Mouse (Mus musculus) thymus, adult 2 months (tissue): Measurements from ENCODE around the gene Cfap57. TPM values are rescaled to one million over a fixed set of nuclear protein-coding genes. Genes with fewer than 3 reads are reported as not detected.
"Not testable (repeated sequence)": the region's sequence is repeated elsewhere in the genome, so short reads cannot be mapped to it uniquely, and the experiment has no call there.

Experiments
- DNase-seq: peaks from one replicate; pipeline ENCODE4 v3.0.0; 2021
- H3K27ac ChIP-seq: fragments of 200-500 bp; 2 replicates; pipeline ENCODE4 v1.5.1; 2012; ENCODE audit warnings: low read length, control low read depth; ENCODE audit not compliant: control insufficient read depth, insufficient read depth
- H3K27me3 ChIP-seq: fragments of 200-500 bp; 2 replicates; pipeline ENCODE4 v1.6.1; 2012; ENCODE audit warnings: mild to moderate bottlenecking, low read length, moderate library complexity, mixed read lengths; ENCODE audit not compliant: control insufficient read depth, insufficient read depth
- H3K36me3 ChIP-seq: fragments of 200-500 bp; 2 replicates; pipeline ENCODE4 v1.6.1; 2012; ENCODE audit warnings: mild to moderate bottlenecking, low read length, moderate library complexity; ENCODE audit not compliant: control insufficient read depth, insufficient read depth
- H3K4me1 ChIP-seq: fragments of 200-500 bp; replicated peaks from 2 replicates; pipeline ENCODE4 v1.6.1; 2012; ENCODE audit warnings: low read length; ENCODE audit not compliant: control insufficient read depth, insufficient read depth
- H3K4me3 ChIP-seq: fragments of 200-500 bp; 2 replicates; pipeline ENCODE4 v1.5.1; 2012; ENCODE audit warnings: mild to moderate bottlenecking, low read length, control low read depth, moderate library complexity; ENCODE audit not compliant: control insufficient read depth, insufficient read depth
- CTCF ChIP-seq: fragments of 200-500 bp; IDR thresholded peaks from 2 replicates; pipeline ENCODE4 v1.5.1; 2012; ENCODE audit warnings: mild to moderate bottlenecking, control low read depth, low read length, moderate library complexity, borderline replicate concordance; ENCODE audit not compliant: control insufficient read depth, poor library complexity, insufficient read depth; ENCODE audit errors: extremely low read depth
- POLR2A ChIP-seq: fragments of 200-500 bp; IDR thresholded peaks from 2 replicates; pipeline ENCODE4 v1.6.1; 2012; ENCODE audit warnings: mild to moderate bottlenecking, low read length, control low read depth, moderate library complexity; ENCODE audit not compliant: control insufficient read depth, poor library complexity, insufficient read depth; ENCODE audit errors: extremely low read depth
- WGBS: fragments of 180-500 bp; shearing (Covaris S2); methylation state at CpG from one replicate; pipeline ENCODE4 v1.1.7; 2018; 5-methylcytosine and 5-hydroxymethylcytosine counted together
- polyA plus RNA-seq: library from polyadenylated mRNA; depleted of rRNA; stranded (reverse); fragments of >200 nt; gene quantifications from 2 replicates; pipeline ENCODE4 v1.2.3, GENCODE M21; 2012; rRNA removed

The Cfap57 gene
- polyA plus RNA-seq, 1 experiment: 0.05 TPM

- H3K4me3 ChIP-seq: no peak overlapping the region
- H3K27ac ChIP-seq: no peak overlapping the region
- no peak for DNase-seq
Measured at GRCm38 (mm10) chr4:118516699-118517496, 103.7 kb downstream of the Cfap57 start.

DNA sequence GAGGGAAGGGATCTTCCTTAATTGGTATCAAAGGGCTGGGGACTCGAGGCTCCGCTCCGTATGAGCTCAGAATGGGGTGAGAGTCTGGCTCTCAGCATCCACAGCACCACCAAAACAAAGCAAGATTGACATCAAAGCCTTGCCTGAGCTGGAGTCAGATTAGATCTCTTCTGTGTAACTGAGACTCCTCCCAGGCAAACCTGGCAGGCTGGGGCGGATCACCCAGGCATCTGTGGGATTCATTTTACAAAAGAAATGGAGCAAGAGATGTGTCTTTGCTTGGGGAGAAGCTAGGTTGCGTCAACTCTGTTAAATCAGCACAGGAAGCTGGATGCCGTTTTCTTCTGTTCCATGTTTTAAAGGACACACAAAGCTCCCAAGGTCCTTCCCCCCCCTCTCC, 111.5 kb downstream of the Cfap57 start:
- 77% methylated on average over 6 of the region's 6 CpGs for WGBS
- H3K36me3 ChIP-seq: no peaks in the 10 kb centered on the region
- no peak overlapping the region for H3K4me3 ChIP-seq
- no peak overlapping the region for H3K27ac ChIP-seq
- H3K27me3 ChIP-seq: no peaks in the 10 kb centered on the region
- TF ChIP-seq POLR2A (no peak), CTCF (no peak)
- no peak for DNase-seq
- H3K4me1 ChIP-seq: no peaks in the 10 kb centered on the region

More at GRCm38 (mm10) chr4:118516699-118517496, 103.7 kb downstream of the Cfap57 start:
- H3K36me3 ChIP-seq: no peaks in the 10 kb centered on the region
- 72% methylated on average over 20 of the region's 20 CpGs for WGBS
- no peaks in the 10 kb centered on the region for H3K27me3 ChIP-seq
- TF ChIP-seq CTCF (no peak), POLR2A (no peak)
- no peaks in the 10 kb centered on the region for H3K4me1 ChIP-seq

DNA sequence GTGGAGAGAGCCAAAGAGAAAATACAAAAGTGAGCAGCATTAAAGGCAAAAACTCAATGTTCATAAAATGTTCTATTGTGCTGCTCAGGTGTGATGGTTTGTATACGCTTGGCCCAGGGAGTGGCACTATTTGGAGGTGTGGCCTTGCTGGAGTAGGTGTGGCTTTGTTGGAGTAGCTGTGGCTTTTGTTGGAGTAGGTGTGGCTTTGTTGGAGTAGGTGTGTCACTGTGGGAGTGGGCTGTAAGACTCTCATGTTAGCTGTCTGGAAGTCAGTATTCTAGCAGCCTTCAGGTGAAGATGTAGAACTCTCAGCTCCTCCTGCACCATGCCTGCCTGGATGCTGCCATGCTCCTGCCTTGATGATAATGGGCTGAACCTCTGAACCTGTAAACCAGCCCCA, 113.4 kb downstream of the Cfap57 start:
- DNase-seq, H3K36me3 ChIP-seq, H3K27ac ChIP-seq, H3K4me1 ChIP-seq, H3K27me3 ChIP-seq, H3K4me3 ChIP-seq: not testable (repeated sequence)
- WGBS: 85% methylated on average over 1 of the region's 1 CpGs

DNA sequence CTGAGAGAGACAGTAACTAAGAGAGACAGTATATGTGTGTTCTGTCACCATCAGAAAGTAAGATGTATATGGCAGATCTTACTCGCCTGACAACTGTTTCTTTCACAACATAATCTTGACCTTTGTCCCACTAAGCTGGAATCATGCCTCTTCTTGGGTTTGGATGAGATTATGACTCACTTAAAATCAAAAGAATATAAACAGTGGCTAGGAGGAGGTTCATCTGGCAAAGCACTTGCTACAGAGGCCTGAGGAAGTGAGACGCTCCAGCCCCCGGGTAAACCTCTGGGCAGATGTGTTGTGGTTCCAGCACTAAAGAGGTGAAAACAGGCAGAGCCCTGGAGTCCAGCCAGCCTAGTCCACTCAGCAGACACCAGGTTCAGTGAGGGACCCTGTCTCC, 115.0 kb downstream of the Cfap57 start:
- no peak overlapping the region for H3K27ac ChIP-seq
- no peaks in the 10 kb centered on the region for H3K36me3 ChIP-seq
- H3K4me1 ChIP-seq: no peaks in the 10 kb centered on the region
- H3K4me3 ChIP-seq: no peak overlapping the region
- DNase-seq: no peak
- H3K27me3 ChIP-seq: no peaks in the 10 kb centered on the region
- TF ChIP-seq CTCF (no peak), POLR2A (no peak)
- whole genome bisulfite sequencing: 61% methylated on average over 3 of the region's 3 CpGs

Other genes with a start within 250 kb of the Cfap57 start
- 90.6 and 96.7 TPM in 2 replicates for gene Szt2, start 211.5 kb downstream of the Cfap57 start, polyA plus RNA-seq
- 40.1 and 40.8 TPM in 2 replicates for gene Med8, start 211.4 kb downstream of the Cfap57 start, polyA plus RNA-seq
- gene Elovl1, start 192.7 kb downstream of the Cfap57 start, polyA plus RNA-seq: 127 and 155 TPM in 2 replicates
- 152 and 211 TPM in 2 replicates for gene Cdc20, start 183.4 kb downstream of the Cfap57 start, polyA plus RNA-seq
- 0.11 and 0.28 TPM in 2 replicates for gene Mpl, start 163.3 kb downstream of the Cfap57 start, polyA plus RNA-seq
- 9.4 and 11.7 TPM in 2 replicates for gene Tie1, start 130.7 kb downstream of the Cfap57 start, polyA plus RNA-seq
- gene 2610528J11Rik, start 93.8 kb downstream of the Cfap57 start, polyA plus RNA-seq: 1.6 and 2.1 TPM in 2 replicates
- 1.7 and 2.1 TPM in 2 replicates for gene Tmem125, start 76.7 kb downstream of the Cfap57 start, polyA plus RNA-seq
- gene Ebna1bp2, start within 50 bp of the Cfap57 start, polyA plus RNA-seq: 29.7 and 32.1 TPM in 2 replicates
- gene Olfr62, start 38.2 kb upstream of the Cfap57 start, polyA plus RNA-seq: not detected in 2 replicates
- gene Olfr1342, start 72.0 kb upstream of the Cfap57 start, polyA plus RNA-seq: 0.13 TPM in 1 of 2 replicates, not detected in the other
- 0.15 TPM in 1 of 2 replicates, not detected in the other for gene Olfr1341, start 82.7 kb upstream of the Cfap57 start, polyA plus RNA-seq
- not detected in 2 replicates for gene Olfr1340, start 99.4 kb upstream of the Cfap57 start, polyA plus RNA-seq
- not detected in 2 replicates for gene Olfr1339, start 111.4 kb upstream of the Cfap57 start, polyA plus RNA-seq
- gene Olfr1338, start 138.0 kb upstream of the Cfap57 start, polyA plus RNA-seq: not detected in 2 replicates
- 0.11 TPM in 1 of 2 replicates, not detected in the other for gene Olfr1337, start 161.8 kb upstream of the Cfap57 start, polyA plus RNA-seq
- not detected in 2 replicates for gene Olfr1335, start 189.2 kb upstream of the Cfap57 start, polyA plus RNA-seq
- not detected in 2 replicates for gene Olfr1333, start 215.5 kb upstream of the Cfap57 start, polyA plus RNA-seq
- gene Olfr1331, start 243.9 kb upstream of the Cfap57 start, polyA plus RNA-seq: not detected in 2 replicates